Mouse (Mus musculus) kidney, postnatal 25 days (tissue): Measurements from ENCODE around the gene Olfr789.

Source experiments
- DNase-seq, 2 experiments: peaks; one replicate each; pipeline ENCODE4 v3.0.0; 2021; ENCODE audit warnings: mixed read lengths in 2 of 2

Olfr789 gene

GRCm38 (mm10) chr10:129484452-129484851 lies at the start of gene Olfr789:
TSS of gene Olfr789 (plus strand) at chr10:129484752.
- DNase-seq, result no peak

- DNase-seq, result no peak
These were observed 23.0 kb upstream of the Olfr789 start, which contains the start of gene Olfr787 for GRCm38 (mm10) chr10:129461562-129461961. TSS of gene Olfr787 (plus strand) at chr10:129461862.

- DNase-seq, result no peak
These were observed 13.9 kb upstream of the Olfr789 start, which contains the start of gene Olfr788 for GRCm38 (mm10) chr10:129470698-129471097. TSS of gene Olfr788 (plus strand) at chr10:129470998.

GRCm38 (mm10) chr10:129473256-129473655 lies 11.3 kb upstream of the Olfr789 start:
- no peak for DNase-seq

- DNase-seq, result no peak
These were observed 10.8 kb upstream of the Olfr789 start for GRCm38 (mm10) chr10:129473723-129474122.

GRCm38 (mm10) chr10:129490101-129490500 lies 5.5 kb downstream of the Olfr789 start:
- DNase-seq, result no peak

- no peak for DNase-seq
These were observed 13.6 kb downstream of the Olfr789 start, which contains the start of gene Olfr790 for GRCm38 (mm10) chr10:129498192-129498591. TSS of gene Olfr790 (plus strand) at chr10:129498492.

- DNase-seq, result no peak
These were observed 36.9 kb downstream of the Olfr789 start, which contains the start of gene Olfr791 for GRCm38 (mm10) chr10:129521492-129521891. TSS of gene Olfr791 (plus strand) at chr10:129521792.

- DNase-seq, result no peak
These were observed 54.3 kb downstream of the Olfr789 start, which contains the start of gene Olfr792 for GRCm38 (mm10) chr10:129538862-129539261. TSS of gene Olfr792 (plus strand) at chr10:129539162.
